Mouse (Mus musculus): Measurements from ENCODE around the gene Pus7l. TPM values are rescaled to one million over a fixed set of nuclear protein-coding genes. Genes with fewer than 3 reads are reported as not detected.

Pus7l gene
- total RNA-seq, 2 experiments from 2014 or later: 5.7 to 6.6 TPM

DNA sequence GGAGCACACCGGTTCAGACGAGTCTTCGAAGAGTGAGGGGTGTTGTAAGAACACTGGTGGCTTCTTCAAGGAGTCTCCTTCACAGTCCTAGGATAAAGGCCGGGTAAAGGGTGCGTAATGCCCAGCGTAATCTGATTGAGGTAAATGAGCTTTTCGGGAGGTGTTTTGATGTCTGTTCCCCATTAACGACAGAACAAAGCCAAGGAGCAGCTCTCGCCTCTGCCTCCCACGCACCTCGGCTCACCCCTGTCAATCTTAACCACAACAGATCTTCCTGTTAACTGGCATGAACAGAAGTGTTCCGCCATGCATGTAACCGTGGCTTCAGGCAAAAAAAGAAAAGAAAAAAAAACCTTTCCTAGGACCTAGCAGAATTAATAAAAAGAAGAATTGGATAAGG is 64.6 kb downstream of the Pus7l start:
- DNase-seq (ENCODE audit: low spot score in 2 of 2): no peak

- DNase-seq (ENCODE audit: low spot score in 2 of 2): no peak
Measured at GRCm38 (mm10) chr15:94477287-94477686, 66.1 kb downstream of the Pus7l start.

- no peak for DNase-seq (ENCODE audit: low spot score in 2 of 2)
Measured at GRCm38 (mm10) chr15:94475975-94476374, 67.4 kb downstream of the Pus7l start.

Other genes with a start within 250 kb of the Pus7l start
- gene Adamts20, start 78.1 kb downstream of the Pus7l start, total RNA-seq (2021): 10 to 100 TPM; 10.2 to 12.5 TPM
- gene Irak4, start 96 bp upstream of the Pus7l start, total RNA-seq (2021): 1 to 10 TPM; 1.7 to 1.9 TPM
- gene Twf1, start 46.3 kb upstream of the Pus7l start, total RNA-seq (2021): 10 to 100 TPM; 46.1 to 48.3 TPM
- 10 to 100 TPM; 10.7 to 11.2 TPM for gene Tmem117, start 85.7 kb upstream of the Pus7l start, total RNA-seq (2021)

Measured in layer of hippocampus, postnatal 10 days (tissue).